Mouse (Mus musculus): ENCODE measurements around the gene Gm11639.
A peak's percentile ranks its signal among the peaks of the same experiment; 100 is the strongest.

GRCm38 (mm10) chr11:104768072-104768471 is 82.6 kb downstream of the Gm11639 start:
- peak; percentile 70 for TF ChIP-seq CTCF (IDR thresholded peaks at IDR 0.05; ENCODE audit: extremely low read depth, insufficient read depth, low read length)
- TF ChIP-seq POLR2A (IDR thresholded peaks at IDR 0.05; ENCODE audit: extremely low read depth, insufficient read depth, low read length): no peak

All from cortical plate, adult 2 months (tissue).